In the genomic region with DNA sequence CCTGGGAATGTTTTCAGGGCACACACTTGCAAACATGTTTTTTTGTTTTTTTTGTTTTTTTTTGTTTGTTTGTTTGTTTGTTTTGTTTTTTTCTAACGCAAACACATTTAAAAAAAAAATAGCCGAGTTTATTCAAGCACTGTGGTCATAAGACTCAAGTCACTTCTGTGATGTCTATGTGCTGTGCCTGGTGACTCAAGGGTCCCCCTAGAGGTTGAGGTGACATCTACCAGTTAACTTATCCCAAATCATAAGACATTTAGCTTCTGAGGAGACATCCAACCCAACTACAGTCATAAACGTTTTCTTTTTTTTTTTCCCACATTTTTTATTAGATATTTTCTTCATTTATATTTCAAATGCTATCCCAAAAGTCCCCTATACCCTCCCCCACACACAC, we compare ENCODE assay signal across 11 mouse cellular contexts.
DNase-seq lines count a peak whose midpoint lies in the region; ATAC-seq lines count a peak whose summit lies in the region.
"Had no signal": no experiment of that assay in that cellular context is flagged by ENCODE, and none has a peak within 500 bp of the region (broad histone marks: within the 10 kb centered on the region; RNA-seq: fewer than 3 reads in every experiment).

No protein-coding gene starts in this region.

- no peak overlapping the region for H3K4me2 ChIP-seq in forebrain, embryonic 14.5 days (ENCODE audit: low read length)
- no peak overlapping the region for H3K4me2 ChIP-seq in forebrain, embryonic 13.5 days
- H3K4me2 ChIP-seq in kidney, embryonic 16.5 days (replicated peaks; ENCODE audit: low read depth, low read length), result no peak overlapping the region

- no peaks in the 10 kb centered on the region for H3K27me3 ChIP-seq in forebrain, embryonic 14.5 days (replicated peaks; ENCODE audit: control insufficient read depth, insufficient read depth, low read length)
- no peaks in the 10 kb centered on the region for H3K27me3 ChIP-seq in forebrain, embryonic 13.5 days
- no peaks in the 10 kb centered on the region for H3K27me3 ChIP-seq in kidney, embryonic 16.5 days (ENCODE audit: insufficient read depth, low read length)

- H3K36me3 ChIP-seq in forebrain, embryonic 14.5 days (ENCODE audit: control insufficient read depth, insufficient read depth, low read length), result no peaks in the 10 kb centered on the region
- H3K36me3 ChIP-seq in forebrain, embryonic 13.5 days (ENCODE audit: poor library complexity, severe bottlenecking), result no peaks in the 10 kb centered on the region
- H3K36me3 ChIP-seq in kidney, embryonic 16.5 days (ENCODE audit: insufficient read depth, low read length), result no peaks in the 10 kb centered on the region
- H3K36me3 ChIP-seq: G1E had no signal

- no peak overlapping the region for H3K9ac ChIP-seq in forebrain, embryonic 14.5 days (ENCODE audit: low read length)
- H3K9ac ChIP-seq in forebrain, embryonic 13.5 days, result no peak overlapping the region
- no peak overlapping the region for H3K9ac ChIP-seq in kidney, embryonic 16.5 days (replicated peaks; ENCODE audit: low read length)

- no peaks in the 10 kb centered on the region for H3K4me1 ChIP-seq in forebrain, embryonic 14.5 days (ENCODE audit: control insufficient read depth, insufficient read depth, low read length)
- no peaks in the 10 kb centered on the region for H3K4me1 ChIP-seq in forebrain, embryonic 13.5 days
- H3K4me1 ChIP-seq in kidney, embryonic 16.5 days (ENCODE audit: insufficient read depth, low read length), result peaks cover 5% of the 10 kb centered on the region; the same call in 1 of the 2 replicates

- H3K27ac ChIP-seq in forebrain, embryonic 14.5 days (ENCODE audit: low read depth, low read length), result no peak overlapping the region
- H3K27ac ChIP-seq in forebrain, embryonic 13.5 days, result no peak overlapping the region
- H3K27ac ChIP-seq in kidney, embryonic 16.5 days (ENCODE audit: low read length), result no peak overlapping the region

- no peak overlapping the region for H3K4me3 ChIP-seq in forebrain, embryonic 14.5 days (ENCODE audit: low read depth, low read length)
- H3K4me3 ChIP-seq in forebrain, embryonic 13.5 days, result no peak overlapping the region
- no peak overlapping the region for H3K4me3 ChIP-seq in kidney, embryonic 16.5 days (ENCODE audit: low read length)

- no peak for ATAC-seq in forebrain, embryonic 14.5 days
- no peak for ATAC-seq in forebrain, embryonic 13.5 days
- no peak for ATAC-seq in kidney, embryonic 16.5 days (ENCODE audit: low FRiP score, low TSS enrichment)
- no peak for ATAC-seq in erythroblast, adult 5-6 weeks (replicated peaks; ENCODE audit: low FRiP score, poor library complexity, severe bottlenecking)
- ATAC-seq: hindbrain, embryonic 16.5 days had no signal

- DNase-seq in forebrain, embryonic 14.5 days (ENCODE audit: low spot score), result peak; percentile 11
- peak; percentile 9 to 30 for DNase-seq in kidney, postnatal 36 days
- peak; percentile 68 for DNase-seq in ZHBTc4 (ENCODE audit: low read depth, low spot score)
- peak; percentile 47 for DNase-seq in lung, postnatal 36 days
- DNase-seq in thymus, postnatal 10 days (ENCODE audit: low spot score in 2 of 2), result no peak
- DNase-seq: cerebellum, adult 9-10 months had no signal

- WGBS in forebrain, embryonic 14.5 days, result 62% methylated on average over 3 of the region's 3 CpGs
- WGBS in forebrain, embryonic 13.5 days, result 61% methylated on average over 3 of the region's 3 CpGs
- 46% methylated on average over 3 of the region's 3 CpGs for WGBS in kidney, embryonic 16.5 days

- no peaks in the 10 kb centered on the region for H3K9me3 ChIP-seq in forebrain, embryonic 14.5 days (replicated peaks; ENCODE audit: control insufficient read depth, low read length)
- no peaks in the 10 kb centered on the region for H3K9me3 ChIP-seq in forebrain, embryonic 13.5 days (replicated peaks)
- no peaks in the 10 kb centered on the region for H3K9me3 ChIP-seq in kidney, embryonic 16.5 days (ENCODE audit: low read length)

Comparison
In these comparisons a context has a peak if more than half of its experiments do, and no peak if none do; other contexts are left out.
1. DNase-seq: peak in forebrain, embryonic 14.5 days (single experiment), kidney, postnatal 36 days (2 of 2), ZHBTc4 (single experiment) and lung, postnatal 36 days (single experiment); none in thymus, postnatal 10 days (0 of 2).